Mouse (Mus musculus): ENCODE measurements around the gene Dpy19l1. TPM values are rescaled to one million over a fixed set of nuclear protein-coding genes. Genes with fewer than 3 reads are reported as not detected.

Dpy19l1 gene
- 1 to 10 TPM; 6.2 to 6.6 TPM for total RNA-seq (2021)
- long read RNA-seq, experiment 1: 0 reads
- long read RNA-seq, experiment 2, full-length matches to known transcripts: 3 of 3 reads
- long read RNA-seq, experiment 2, partial matches to known transcripts: 0 of 3 reads
- long read RNA-seq, experiment 2, other reads (novel, unspliced or antisense): 0 of 3 reads

- DNase-seq: peak; percentile 94
These were observed at the start of gene Dpy19l1 for GRCm38 (mm10) chr9:24503067-24503857. TSS of gene Dpy19l1 (minus strand) at chr9:24503140.

DNA sequence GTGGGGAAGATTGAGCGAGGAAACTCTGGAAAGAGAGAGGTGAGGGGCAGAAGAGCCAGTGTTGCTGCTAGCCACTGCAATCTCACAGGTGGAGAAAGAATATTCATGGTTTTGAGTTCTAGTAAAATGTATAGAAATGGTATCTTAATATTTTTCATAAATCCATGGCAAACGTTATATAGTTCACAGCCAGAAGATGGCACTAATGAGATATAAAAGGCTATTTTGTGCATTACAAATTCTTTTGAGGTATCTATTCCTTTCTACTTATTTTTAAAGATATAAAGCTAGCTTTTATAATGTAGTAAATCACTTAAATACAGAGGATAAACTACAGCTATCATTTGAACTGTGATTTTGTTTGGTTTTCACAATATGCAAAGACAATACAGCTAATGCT is 35.2 kb upstream of the Dpy19l1 start:
- DNase-seq: no peak

DNA sequence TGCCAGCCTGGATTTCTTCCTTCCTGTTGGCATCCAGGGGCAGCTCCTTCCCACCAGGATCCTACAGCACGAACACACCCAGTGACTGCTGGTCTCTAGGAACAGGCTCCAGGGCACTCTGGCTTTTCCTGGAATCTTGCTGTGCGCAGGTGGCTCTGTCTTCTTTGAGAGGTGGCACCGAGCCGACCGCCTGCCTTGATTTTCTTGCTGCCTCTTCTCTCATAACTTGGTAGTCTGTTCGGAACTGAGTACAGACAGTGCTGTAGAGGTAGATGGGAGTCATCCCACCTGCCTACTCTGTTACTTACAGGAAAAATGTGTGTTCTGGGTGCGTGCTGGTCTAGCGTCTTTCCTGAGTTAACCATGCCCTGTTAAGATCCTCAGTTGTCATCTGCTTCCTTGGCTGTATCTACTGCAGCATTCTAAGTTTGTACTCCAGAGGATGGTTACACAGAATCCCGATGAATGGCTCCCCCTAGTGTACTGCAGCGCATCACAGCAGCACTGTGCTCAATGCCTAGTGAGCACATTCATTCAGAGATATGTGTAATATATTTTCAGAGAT is 13.7 kb upstream of the Dpy19l1 start:
- peak; percentile 18 for DNase-seq

GRCm38 (mm10) chr9:24514078-24514469 is 11.1 kb upstream of the Dpy19l1 start:
- DNase-seq: no peak

- no peak for DNase-seq
These were observed 10.5 kb upstream of the Dpy19l1 start for GRCm38 (mm10) chr9:24513290-24514077.

DNA sequence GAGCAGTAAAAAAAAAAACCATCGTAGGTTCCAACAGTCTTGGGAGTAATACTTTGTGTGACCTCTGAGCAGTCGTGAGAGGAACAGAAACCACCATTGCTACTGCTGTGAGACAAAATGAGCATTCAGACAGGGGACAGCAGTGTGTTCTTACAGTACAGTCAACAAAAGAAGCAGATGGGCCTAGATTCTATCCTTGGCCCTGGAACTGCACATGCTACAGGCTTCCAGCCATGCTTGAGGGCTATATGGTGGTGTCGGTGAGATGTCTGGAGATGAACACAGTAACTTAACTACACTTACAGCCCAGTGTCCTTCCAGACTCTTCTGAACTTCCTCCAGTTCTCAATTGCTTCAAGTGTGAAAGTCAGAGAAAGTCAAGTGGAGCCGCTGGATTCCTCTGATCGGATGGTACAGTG is 9.2 kb upstream of the Dpy19l1 start:
- DNase-seq: no peak

DNA sequence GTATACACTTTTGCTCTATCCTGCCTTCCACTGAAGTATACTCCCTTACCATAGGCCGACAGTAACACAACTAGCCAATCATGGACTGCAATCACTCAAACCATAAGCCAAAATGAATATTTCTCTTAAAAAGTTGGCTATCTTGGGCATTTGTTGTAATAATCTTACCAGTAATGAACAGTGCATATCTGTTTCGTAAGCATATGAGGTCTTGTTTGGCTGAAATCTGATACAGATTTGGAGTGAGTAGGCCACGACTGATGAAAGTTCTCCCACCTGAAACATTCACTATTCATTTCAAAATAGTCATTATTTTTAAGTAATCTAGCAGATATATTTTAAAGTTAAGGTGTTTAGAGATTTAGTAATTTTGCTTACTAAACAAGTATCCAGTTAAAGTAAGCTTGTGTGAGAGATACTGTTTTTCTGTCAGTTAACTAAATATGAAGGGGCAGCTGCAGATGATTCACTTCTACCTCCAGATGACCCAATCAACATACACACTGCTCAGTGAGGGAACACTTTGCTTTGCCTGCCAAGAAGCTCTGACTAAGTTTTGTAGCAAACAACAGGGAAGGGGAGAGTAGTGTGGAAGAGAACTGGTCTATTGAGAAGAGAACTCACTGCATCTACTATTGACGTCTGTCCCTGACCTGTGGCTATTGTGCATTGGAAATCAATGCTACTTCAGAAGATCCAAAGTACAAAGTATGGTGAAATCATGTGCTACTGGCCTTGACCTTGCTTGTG is 8.6 kb upstream of the Dpy19l1 start:
- no peak for DNase-seq

DNA sequence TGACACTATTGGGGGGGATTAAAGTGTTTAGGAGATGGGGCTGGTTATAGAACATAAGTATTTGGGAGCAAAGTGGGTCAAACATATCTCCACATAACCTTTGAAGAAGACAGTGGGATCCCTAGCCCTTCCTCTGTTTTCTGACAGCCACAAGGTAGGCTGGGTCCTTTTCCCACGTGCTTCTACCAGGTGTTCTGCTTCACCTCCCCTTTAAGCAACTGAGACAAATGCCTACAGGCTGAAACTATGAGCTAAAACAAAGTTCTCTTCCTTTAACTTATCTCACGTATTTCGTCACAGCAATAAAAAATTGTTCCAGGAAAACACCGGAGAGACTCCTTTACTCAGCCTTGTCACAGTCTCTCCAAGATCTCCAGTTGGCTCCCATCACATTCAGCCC is 5.9 kb upstream of the Dpy19l1 start:
- no peak for DNase-seq

- DNase-seq: no peak
These were observed 3.6 kb upstream of the Dpy19l1 start for GRCm38 (mm10) chr9:24506510-24506909.

DNA sequence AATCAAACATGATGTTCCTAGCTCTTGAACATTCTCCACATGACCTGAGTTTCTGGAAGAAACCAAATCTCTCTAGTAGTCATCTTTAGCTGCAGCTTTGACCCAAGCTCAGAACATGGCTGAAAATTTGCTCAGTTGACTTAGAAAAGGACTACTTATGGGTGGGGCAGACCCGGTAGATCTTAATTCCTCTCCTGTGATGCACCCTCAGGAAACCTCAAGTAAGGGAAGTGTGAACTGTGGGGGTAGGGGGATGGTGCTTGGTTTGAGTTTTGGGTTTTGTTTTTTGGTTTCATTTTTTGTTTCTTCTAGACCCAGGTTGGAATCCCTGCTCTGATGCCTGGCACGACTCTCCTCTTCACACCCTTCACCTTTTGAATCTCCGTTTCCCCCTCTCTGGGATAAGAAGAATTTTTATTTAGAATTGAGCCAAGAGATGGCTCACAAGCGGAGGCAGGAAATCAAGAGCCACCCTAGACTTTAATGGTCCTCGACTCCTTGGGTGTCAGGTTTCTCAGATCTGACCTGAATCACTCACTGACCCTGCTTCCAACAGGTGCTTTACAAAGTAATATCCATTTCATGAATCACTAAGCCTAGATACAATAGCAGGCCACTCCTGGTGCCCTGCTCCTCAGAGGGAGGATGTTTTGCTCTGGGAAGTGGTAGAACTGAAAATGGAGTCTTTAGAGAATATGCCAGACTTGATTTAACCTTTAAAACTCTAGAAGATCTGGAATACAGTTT is 2.2 kb upstream of the Dpy19l1 start:
- no peak for DNase-seq

- no peak for DNase-seq
These were observed 1.4 kb upstream of the Dpy19l1 start for GRCm38 (mm10) chr9:24504381-24504780.

GRCm38 (mm10) chr9:24503858-24504219 is 899 bp upstream of the Dpy19l1 start:
- DNase-seq: no peak

DNA sequence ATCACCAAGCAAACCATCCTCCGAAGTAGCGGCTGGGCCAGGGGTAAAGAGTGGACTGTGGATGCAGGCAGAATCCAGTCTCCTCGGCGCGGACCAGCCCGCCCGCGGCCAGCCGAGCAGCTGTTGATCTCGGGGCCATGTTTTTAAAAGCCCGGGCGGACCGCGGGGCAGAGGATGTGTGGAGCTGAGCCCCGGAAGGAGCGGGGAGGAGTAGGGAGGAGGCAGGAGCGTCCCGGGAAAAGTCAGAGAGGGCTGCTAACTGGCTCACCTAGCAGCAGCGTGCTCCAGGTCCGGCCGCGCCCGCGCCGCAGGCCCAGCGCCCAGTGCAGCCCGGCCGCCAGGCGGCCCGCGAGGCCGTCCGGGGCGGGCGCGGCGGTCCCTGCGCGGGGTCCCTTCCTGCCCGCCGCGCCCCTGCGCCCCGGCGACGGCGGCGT is 352 bp downstream of the Dpy19l1 start:
- DNase-seq: peak; percentile 43

GRCm38 (mm10) chr9:24501618-24502017 is 1.3 kb downstream of the Dpy19l1 start:
- no peak for DNase-seq

GRCm38 (mm10) chr9:24496226-24496625 is 6.7 kb downstream of the Dpy19l1 start:
- no peak for DNase-seq

DNA sequence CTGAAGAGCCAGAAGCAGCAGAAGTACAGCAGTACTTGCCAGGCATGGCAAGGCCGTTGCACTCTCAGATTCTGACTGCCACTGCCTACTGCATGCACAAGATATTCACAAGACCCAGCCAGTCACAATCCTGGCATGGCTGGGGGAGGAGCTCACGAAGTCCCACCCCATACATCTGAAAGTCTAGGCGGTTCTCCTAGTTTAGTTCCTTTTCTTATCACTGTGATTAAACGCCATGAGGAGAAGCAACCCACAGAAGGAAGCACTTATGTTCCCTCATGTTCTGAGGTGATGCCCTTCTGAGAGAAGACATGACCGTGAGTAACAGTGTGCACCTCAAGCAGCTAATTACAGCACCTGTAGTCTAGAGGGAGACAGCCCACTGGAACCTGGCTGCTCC is 12.4 kb downstream of the Dpy19l1 start:
- DNase-seq: no peak

GRCm38 (mm10) chr9:24488425-24489104 is 14.4 kb downstream of the Dpy19l1 start:
- DNase-seq: no peak

GRCm38 (mm10) chr9:24482375-24482774 is 20.6 kb downstream of the Dpy19l1 start:
- DNase-seq: no peak

- DNase-seq: no peak
These were observed 25.7 kb downstream of the Dpy19l1 start for GRCm38 (mm10) chr9:24477251-24477650.

GRCm38 (mm10) chr9:24473824-24474223 is 29.1 kb downstream of the Dpy19l1 start:
- no peak for DNase-seq

GRCm38 (mm10) chr9:24472514-24472913 is 30.4 kb downstream of the Dpy19l1 start:
- DNase-seq: no peak
